Mouse (Mus musculus) erythroblast, embryonic 14.5 days (primary cell): Measurements from ENCODE around the gene Atoh7.

Source experiments
- GATA1 ChIP-seq: IDR thresholded peaks from 2 replicates; pipeline ENCODE4 v1.6.1; 2012; ENCODE audit warnings: low read length, inconsistent platforms, mixed read lengths
- TAL1 ChIP-seq: IDR thresholded peaks from 3 replicates; pipeline ENCODE4 v1.6.1; 2012; ENCODE audit warnings: low read length, inconsistent platforms, mixed read lengths

GRCm38 (mm10) chr10:63130500-63130899, 31.0 kb downstream of the Atoh7 start:
- no peak for TF ChIP-seq TAL1
- TF ChIP-seq GATA1: no peak
